Comparison of ENCODE assay signal across 8 mouse cellular contexts in the genomic region with DNA sequence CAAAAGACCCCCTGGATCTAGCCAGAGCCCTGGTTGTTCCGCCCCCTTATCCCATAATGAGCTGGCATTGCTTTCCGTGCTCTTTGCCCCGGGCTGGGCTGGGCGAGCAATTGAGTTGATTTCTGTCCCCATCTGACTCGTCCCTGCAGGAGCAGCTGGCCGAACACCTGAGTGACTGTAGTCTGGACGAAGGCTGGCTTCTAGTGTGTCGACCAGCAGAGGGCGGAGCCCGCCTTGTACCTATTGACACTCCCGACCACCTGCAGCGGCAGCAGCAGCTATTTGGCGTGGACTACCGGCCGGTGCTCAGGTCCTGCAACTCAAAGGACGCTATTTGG. TPM values are rescaled to one million over a fixed set of nuclear protein-coding genes. Genes with fewer than 3 reads are reported as not detected.
DNase-seq lines count a peak whose midpoint lies in the region; ATAC-seq and TF ChIP-seq lines count a peak whose summit lies in the region.

No protein-coding gene starts in this region.

- peaks cover 18% of the 10 kb centered on the region; the same call in 1 of the 2 replicates for H3K36me3 ChIP-seq in lung, embryonic 15.5 days

- intact Hi-C loops in gastrocnemius, adult 2 months (cut with DNase I), result no loop called here
- intact Hi-C loops in gastrocnemius, postnatal 36 days (cut with DNase I), result no loop called here

- peak overlapping the region; percentile 98 for H3K4me2 ChIP-seq in lung, embryonic 15.5 days

- H3K27ac ChIP-seq in gastrocnemius, adult 2 months, result peak overlapping the region; percentile 95
- H3K27ac ChIP-seq in lung, embryonic 15.5 days, result peak overlapping the region; percentile 69

- peak overlapping the region; percentile 86 for H3K4me3 ChIP-seq in gastrocnemius, adult 2 months
- H3K4me3 ChIP-seq in lung, embryonic 15.5 days, result peak overlapping the region; percentile 99

- TF ChIP-seq CTCF in gastrocnemius, adult 2 months (IDR thresholded peaks at IDR 0.05), result peak; percentile 52

- ATAC-seq in lung, embryonic 15.5 days (ENCODE audit: borderline replicate concordance, extremely low read depth, low FRiP score, low TSS enrichment), result no peak

- H3K27me3 ChIP-seq in lung, embryonic 15.5 days, result no peaks in the 10 kb centered on the region

- peak overlapping the region; percentile 88 for H3K9ac ChIP-seq in lung, embryonic 15.5 days

- WGBS in lung, embryonic 15.5 days, result 0% methylated on average over 16 of the region's 16 CpGs

- DNase-seq in gastrocnemius, adult 2 months, result peak; percentile 66
- DNase-seq in gastrocnemius, postnatal 36 days, result no peak
- DNase-seq in cerebellum, postnatal 10 days, result peak; percentile 86 to 89
- DNase-seq in heart, adult 18-20 months, result peak; percentile 39 to 55
- DNase-seq in kidney, adult 8-10 months, result peak; percentile 81 to 84
- peak; percentile 30 for DNase-seq in ovary, postnatal 14 days (ENCODE audit: low spot score)
- peak; percentile 75 for DNase-seq in yolk sac, embryonic 10.5 days (ENCODE audit: low spot score)

- H3K9me3 ChIP-seq in lung, embryonic 15.5 days, result no peaks in the 10 kb centered on the region

- peaks cover 25% of the 10 kb centered on the region for H3K4me1 ChIP-seq in lung, embryonic 15.5 days

RNA-seq across cellular contexts. Expression of a gene that starts 0.7 kb away (rescaled TPM):
- 10 to 100 TPM; 13.8 to 15.3 TPM for total RNA-seq in gastrocnemius, adult 2 months (2021)
- total RNA-seq in gastrocnemius, postnatal 36 days (2021), result 10 to 100 TPM; 13.0 TPM
- 10 to 100 TPM; 16.8 to 19.8 TPM for total RNA-seq in heart, adult 18-20 months (2021)
- polyA plus RNA-seq in lung, embryonic 15.5 days (2015; fragmentation: Nextera tagmentation; extraction: Ambion mirVana), result 8.8 and 10.1 TPM in 2 replicates

RNA-seq across cellular contexts. Expression of a gene that starts 1.6 kb away (rescaled TPM):
- 10 to 100 TPM; 59.1 to 69.1 TPM for total RNA-seq in gastrocnemius, adult 2 months (2021)
- total RNA-seq in gastrocnemius, postnatal 36 days (2021), result 10 to 100 TPM; 55.9 to 60.1 TPM
- 10 to 100 TPM; 82.6 to 93.6 TPM for total RNA-seq in heart, adult 18-20 months (2021)
- 91.7 and 103 TPM in 2 replicates for polyA plus RNA-seq in lung, embryonic 15.5 days (2015; fragmentation: Nextera tagmentation; extraction: Ambion mirVana)

RNA-seq across cellular contexts. Expression of a gene that starts 23.4 kb away (rescaled TPM):
- 10 to 100 TPM; 22.2 to 23.2 TPM for total RNA-seq in gastrocnemius, adult 2 months (2021)
- 10 to 100 TPM; 18.0 to 18.9 TPM for total RNA-seq in gastrocnemius, postnatal 36 days (2021)
- total RNA-seq in heart, adult 18-20 months (2021), result 10 to 100 TPM; 16.5 to 16.8 TPM
- 34.2 and 35.6 TPM in 2 replicates for polyA plus RNA-seq in lung, embryonic 15.5 days (2015; fragmentation: Nextera tagmentation; extraction: Ambion mirVana)

Comparison
In these comparisons a context has a peak if more than half of its experiments do, and no peak if none do; other contexts are left out.
1. DNase-seq: peak in gastrocnemius, adult 2 months (single experiment), cerebellum, postnatal 10 days (2 of 2), heart, adult 18-20 months (2 of 2), kidney, adult 8-10 months (2 of 2), ovary, postnatal 14 days (single experiment) and yolk sac, embryonic 10.5 days (single experiment); none in gastrocnemius, postnatal 36 days (0 of 2).